Mouse (Mus musculus): ENCODE measurements around the gene Sec63. TPM values are rescaled to one million over a fixed set of nuclear protein-coding genes. Genes with fewer than 3 reads are reported as not detected.
A peak's percentile ranks its signal among the peaks of the same experiment; 100 is the strongest.

Sec63 gene
- total and polyA plus RNA-seq, 2 experiments from 2014 or later, result 11.5 to 16.9 TPM

DNA sequence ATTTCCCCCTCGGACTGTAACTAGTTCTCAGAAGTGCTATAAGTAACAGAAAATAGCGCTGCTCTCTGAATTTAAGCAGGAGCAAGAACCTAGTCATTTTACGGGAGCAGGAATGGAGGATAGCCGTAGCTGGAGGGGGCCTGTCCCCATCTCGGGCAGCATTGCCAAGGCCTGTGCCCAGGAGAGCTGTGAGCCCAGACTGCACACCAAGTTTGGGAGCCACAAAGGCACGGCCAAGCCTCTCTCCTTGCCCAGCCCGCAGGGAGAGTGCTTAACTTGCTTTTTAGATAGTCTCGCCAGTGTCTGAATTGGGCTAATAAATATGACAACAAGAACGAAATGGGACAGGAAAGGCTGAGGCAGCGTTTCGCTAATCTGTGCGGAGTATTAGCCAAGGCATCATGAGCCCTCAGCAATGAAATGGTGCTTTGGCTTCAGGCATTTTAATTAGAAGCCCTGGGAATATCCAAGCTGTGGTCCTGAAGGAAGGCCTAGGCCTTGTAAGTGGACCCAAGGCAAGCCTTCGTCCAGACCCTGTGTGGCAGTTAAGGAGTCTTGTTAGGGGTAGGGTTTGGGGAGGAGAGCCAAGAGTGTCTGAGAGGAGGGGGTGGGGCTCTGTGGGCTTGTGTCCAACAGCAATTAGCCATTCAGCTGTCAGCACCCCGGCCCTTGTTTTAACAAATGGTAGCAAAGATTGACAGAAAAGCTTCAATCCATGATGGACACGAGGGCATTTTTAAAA is 111.1 kb downstream of the Sec63 start:
- no peak overlapping the region for H3K27ac ChIP-seq (ENCODE audit: low read depth, low read length)
- 53% methylated on average over 15 of the region's 15 CpGs for whole genome bisulfite sequencing
- DNase-seq (ENCODE audit: low spot score), result peak; percentile 47

DNA sequence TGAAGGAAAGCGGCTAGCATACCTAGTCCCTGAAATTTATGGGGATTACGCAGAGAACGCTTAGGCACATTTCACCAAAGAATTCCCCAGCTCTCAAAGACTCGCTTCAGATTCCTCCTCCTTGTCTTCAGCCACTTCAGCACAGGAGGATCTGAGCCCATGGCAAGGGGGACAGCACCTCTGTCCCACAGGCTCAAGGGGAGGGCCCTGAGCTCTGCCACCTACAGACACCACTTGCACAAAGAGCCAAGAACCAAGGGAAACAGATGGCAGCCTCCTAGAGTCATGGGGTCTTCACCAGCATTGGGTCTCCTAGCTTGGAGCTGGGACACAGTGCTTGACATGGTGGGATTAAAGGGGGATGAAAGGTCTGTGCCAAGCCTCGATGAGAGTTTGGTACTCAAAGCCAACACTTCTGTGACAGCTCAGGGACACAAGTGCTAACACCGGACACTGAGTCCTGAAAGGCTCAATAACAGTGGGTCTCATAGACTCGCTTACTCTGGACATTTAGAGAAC is 111.8 kb downstream of the Sec63 start:
- ATAC-seq (ENCODE audit: low FRiP score), result no peak
- WGBS, result 72% methylated on average over 7 of the region's 7 CpGs
- no peak overlapping the region for H3K9ac ChIP-seq (replicated peaks; ENCODE audit: low read length, poor library complexity, severe bottlenecking)
- H3K4me1 ChIP-seq (ENCODE audit: insufficient read depth, low read length), result no peaks in the 10 kb centered on the region
- H3K4me3 ChIP-seq (ENCODE audit: low read depth, low read length), result no peak overlapping the region
- DNase-seq (ENCODE audit: low spot score), result peak; percentile 18
- no peak for TF ChIP-seq CTCF (IDR thresholded peaks at IDR 0.05)
- no peaks in the 10 kb centered on the region for H3K9me3 ChIP-seq (ENCODE audit: low read length)
- H3K36me3 ChIP-seq (ENCODE audit: insufficient read depth, low read length), result no peaks in the 10 kb centered on the region
- H3K27me3 ChIP-seq (ENCODE audit: insufficient read depth, low read length), result no peaks in the 10 kb centered on the region
- H3K27ac ChIP-seq (ENCODE audit: low read depth, low read length), result no peak overlapping the region
- no peak overlapping the region for H3K4me2 ChIP-seq (ENCODE audit: low read depth, low read length, poor library complexity, severe bottlenecking)

More for the DNA sequence above, 111.1 kb downstream of the Sec63 start:
- Histone ChIP-seq H3K4me2 (ENCODE audit: low read depth, low read length, poor library complexity, severe bottlenecking) (no peak overlapping the region), H3K4me3 (ENCODE audit: low read depth, low read length) (no peak overlapping the region), H3K9ac (replicated peaks; ENCODE audit: low read length, poor library complexity, severe bottlenecking) (no peak overlapping the region), H3K36me3 (ENCODE audit: insufficient read depth, low read length) (no peaks in the 10 kb centered on the region), H3K4me1 (ENCODE audit: insufficient read depth, low read length) (no peaks in the 10 kb centered on the region), H3K9me3 (ENCODE audit: low read length) (no peaks in the 10 kb centered on the region), H3K27me3 (ENCODE audit: insufficient read depth, low read length) (no peaks in the 10 kb centered on the region)
- no peak for TF ChIP-seq CTCF (IDR thresholded peaks at IDR 0.05)
- ATAC-seq (ENCODE audit: low FRiP score), result no peak

- Histone ChIP-seq H3K36me3 (ENCODE audit: insufficient read depth, low read length) (no peaks in the 10 kb centered on the region), H3K27me3 (ENCODE audit: insufficient read depth, low read length) (no peaks in the 10 kb centered on the region), H3K4me1 (ENCODE audit: insufficient read depth, low read length) (no peaks in the 10 kb centered on the region), H3K9me3 (ENCODE audit: low read length) (no peaks in the 10 kb centered on the region), H3K9ac (replicated peaks; ENCODE audit: low read length, poor library complexity, severe bottlenecking) (no peak overlapping the region), H3K4me3 (ENCODE audit: low read depth, low read length) (no peak overlapping the region), H3K27ac (ENCODE audit: low read depth, low read length) (no peak overlapping the region), H3K4me2 (ENCODE audit: low read depth, low read length, poor library complexity, severe bottlenecking) (no peak overlapping the region)
- 64% methylated on average over 5 of the region's 5 CpGs for WGBS
- DNase-seq (ENCODE audit: low spot score) (no peak), ATAC-seq (ENCODE audit: low FRiP score) (no peak)
- TF ChIP-seq CTCF (IDR thresholded peaks at IDR 0.05), result no peak
These were observed 114.9 kb downstream of the Sec63 start for GRCm38 (mm10) chr10:42876172-42876571.

DNA sequence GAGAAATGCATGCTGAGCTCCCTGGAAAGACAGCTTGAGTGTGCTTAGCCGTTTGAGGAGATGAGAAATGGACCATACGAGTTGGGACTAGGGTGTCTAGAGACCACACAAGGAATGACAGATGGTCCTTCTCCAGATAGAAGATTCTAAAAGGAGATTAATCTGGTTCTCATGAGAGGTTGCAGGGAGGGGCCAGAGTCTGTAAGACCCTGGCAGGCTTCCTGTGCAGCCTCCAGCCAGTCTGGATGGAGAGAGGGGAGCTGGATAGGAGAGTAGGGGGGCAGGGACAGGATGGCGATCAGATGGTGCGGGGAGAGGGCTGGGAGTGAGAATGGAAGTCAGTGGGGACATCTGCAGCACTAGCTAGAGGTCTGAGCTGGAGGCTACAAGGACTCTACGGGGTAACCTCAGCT is 118.0 kb downstream of the Sec63 start:
- Histone ChIP-seq H3K4me2 (ENCODE audit: low read depth, low read length, poor library complexity, severe bottlenecking) (no peak overlapping the region), H3K27me3 (ENCODE audit: insufficient read depth, low read length) (no peaks in the 10 kb centered on the region), H3K9me3 (ENCODE audit: low read length) (no peaks in the 10 kb centered on the region), H3K4me3 (ENCODE audit: low read depth, low read length) (no peak overlapping the region), H3K4me1 (ENCODE audit: insufficient read depth, low read length) (no peaks in the 10 kb centered on the region), H3K36me3 (ENCODE audit: insufficient read depth, low read length) (no peaks in the 10 kb centered on the region), H3K27ac (ENCODE audit: low read depth, low read length) (no peak overlapping the region), H3K9ac (replicated peaks; ENCODE audit: low read length, poor library complexity, severe bottlenecking) (no peak overlapping the region)
- TF ChIP-seq CTCF (IDR thresholded peaks at IDR 0.05), result no peak
- no peak for ATAC-seq (ENCODE audit: low FRiP score)
- WGBS, result 71% methylated on average over 5 of the region's 5 CpGs
- DNase-seq (ENCODE audit: low spot score), result peak; percentile 53

DNA sequence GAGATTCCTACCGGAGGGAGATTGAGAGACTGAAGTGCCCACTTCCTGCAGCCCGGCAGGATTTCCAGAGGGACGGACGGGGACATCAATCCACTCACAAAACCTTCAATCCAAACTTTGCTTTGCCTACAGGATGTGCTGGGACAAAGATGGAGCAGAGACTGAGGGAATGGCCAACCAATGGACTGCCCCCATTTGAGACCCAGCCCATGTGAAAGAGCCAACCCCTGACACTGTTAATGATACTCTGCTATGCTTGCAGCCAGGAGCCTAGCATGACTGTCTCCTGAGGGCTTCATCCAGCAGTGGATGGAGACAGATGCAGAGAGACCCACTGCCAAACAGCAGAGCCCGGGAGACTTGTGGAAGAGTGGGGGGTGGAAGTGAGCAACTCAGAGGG is 118.4 kb downstream of the Sec63 start:
- Histone ChIP-seq H3K36me3 (ENCODE audit: insufficient read depth, low read length) (peaks cover 3% of the 10 kb centered on the region; the same call in 1 of the 2 replicates), H3K9ac (replicated peaks; ENCODE audit: low read length, poor library complexity, severe bottlenecking) (no peak overlapping the region)
- 88% methylated on average over 5 of the region's 5 CpGs for WGBS

More for the DNA sequence above, 118.4 kb downstream of the Sec63 start:
- Histone ChIP-seq H3K4me3 (ENCODE audit: low read depth, low read length) (no peak overlapping the region), H3K4me2 (ENCODE audit: low read depth, low read length, poor library complexity, severe bottlenecking) (no peak overlapping the region), H3K27me3 (ENCODE audit: insufficient read depth, low read length) (no peaks in the 10 kb centered on the region), H3K9me3 (ENCODE audit: low read length) (no peaks in the 10 kb centered on the region), H3K27ac (ENCODE audit: low read depth, low read length) (no peak overlapping the region), H3K4me1 (ENCODE audit: insufficient read depth, low read length) (no peaks in the 10 kb centered on the region)
- no peak for TF ChIP-seq CTCF (IDR thresholded peaks at IDR 0.05)
- DNase-seq (ENCODE audit: low spot score) (no peak), ATAC-seq (ENCODE audit: low FRiP score) (no peak)

Other genes starting within 250 kb of the Sec63 start
- 1.3 and 3.2 TPM in 2 replicates for gene Nr2e1, start 177.9 kb upstream of the Sec63 start, total RNA-seq (2014; rRNA removed)
- 3.2 and 3.6 TPM in 2 replicates for gene Nr2e1, start 177.9 kb upstream of the Sec63 start, polyA plus RNA-seq (2015; fragmentation: Nextera tagmentation; extraction: Ambion mirVana)
- gene Ostm1, start 177.7 kb upstream of the Sec63 start, total RNA-seq (2014; rRNA removed), result 41.8 and 46.6 TPM in 2 replicates
- gene Ostm1, start 177.7 kb upstream of the Sec63 start, polyA plus RNA-seq (2015; fragmentation: Nextera tagmentation; extraction: Ambion mirVana), result 39.5 and 40.0 TPM in 2 replicates
- 53.8 and 57.1 TPM in 2 replicates for gene Scml4, start 98.9 kb downstream of the Sec63 start, total RNA-seq (2014; rRNA removed)
- 11.4 and 12.9 TPM in 2 replicates for gene Scml4, start 98.9 kb downstream of the Sec63 start, polyA plus RNA-seq (2015; fragmentation: Nextera tagmentation; extraction: Ambion mirVana)